Mouse (Mus musculus) C2C12 (cell line): ENCODE measurements around the gene Nrap. TPM values are rescaled to one million over a fixed set of nuclear protein-coding genes. Genes with fewer than 3 reads are reported as not detected.

Experiments
- H3K27me3 ChIP-seq: one replicate; pipeline ENCODE4 v1.6.1; 2011; ENCODE audit not compliant: control insufficient read depth, insufficient read depth, insufficient read length
- H3K36me3 ChIP-seq: one replicate; pipeline ENCODE4 v1.6.1; 2011; ENCODE audit not compliant: control insufficient read depth, insufficient read depth
- H3K4me3 ChIP-seq: one replicate; pipeline ENCODE4 v1.5.1; 2011; ENCODE audit warnings: mild to moderate bottlenecking, control low read depth; ENCODE audit not compliant: poor library complexity, insufficient read depth, severe bottlenecking
- H3K79me2 ChIP-seq: one replicate; pipeline ENCODE4 v1.6.1; 2011; ENCODE audit not compliant: control insufficient read depth, insufficient read depth
- H3K79me3 ChIP-seq: one replicate; pipeline ENCODE4 v1.6.1; 2011; ENCODE audit warnings: low read depth, control low read depth
- H3ac ChIP-seq: one replicate; pipeline ENCODE3; 2011; ENCODE audit warnings: low read depth; ENCODE audit not compliant: control insufficient read depth, insufficient read length
- CEBPB ChIP-seq: IDR thresholded peaks from one replicate; pipeline ENCODE4 v1.6.1; 2011; ENCODE audit warnings: low read depth, mild to moderate bottlenecking, control low read depth, moderate library complexity
- CTCF ChIP-seq: IDR thresholded peaks from one replicate; pipeline ENCODE4 v1.5.1; 2011; ENCODE audit not compliant: control insufficient read depth, insufficient read depth, insufficient read length
- FOSL1 ChIP-seq: IDR thresholded peaks from one replicate; pipeline ENCODE4 v1.8.0; 2011; ENCODE audit warnings: mild to moderate bottlenecking, low read length; ENCODE audit not compliant: poor library complexity, insufficient read depth, severe bottlenecking
- MAX ChIP-seq: IDR thresholded peaks from one replicate; pipeline ENCODE4 v1.6.1; 2011; ENCODE audit warnings: mild to moderate bottlenecking, control low read depth
- MYOD1 ChIP-seq: IDR thresholded peaks from one replicate; pipeline ENCODE4 v1.6.1; 2011; ENCODE audit warnings: low read depth; ENCODE audit not compliant: control insufficient read depth, insufficient read length
- MYOG ChIP-seq: IDR thresholded peaks from one replicate; pipeline ENCODE4 v1.6.1; 2011; ENCODE audit not compliant: control insufficient read depth, insufficient read length; ENCODE audit errors: extremely low read depth
- USF1 ChIP-seq: IDR thresholded peaks from one replicate; pipeline ENCODE4 v1.6.1; 2011; ENCODE audit warnings: low read depth, mild to moderate bottlenecking, control low read depth, moderate library complexity
- polyA plus RNA-seq: library from polyadenylated mRNA; unstranded; fragments of >200 nt; fragmentation: generic; extraction: Trizol; gene quantifications from one replicate; pipeline ENCODE4 v1.2.1, GENCODE M21; 2012; ENCODE audit warnings: missing spikeins

The Nrap gene
- polyA plus RNA-seq, 1 experiment: 0.88 TPM

DNA sequence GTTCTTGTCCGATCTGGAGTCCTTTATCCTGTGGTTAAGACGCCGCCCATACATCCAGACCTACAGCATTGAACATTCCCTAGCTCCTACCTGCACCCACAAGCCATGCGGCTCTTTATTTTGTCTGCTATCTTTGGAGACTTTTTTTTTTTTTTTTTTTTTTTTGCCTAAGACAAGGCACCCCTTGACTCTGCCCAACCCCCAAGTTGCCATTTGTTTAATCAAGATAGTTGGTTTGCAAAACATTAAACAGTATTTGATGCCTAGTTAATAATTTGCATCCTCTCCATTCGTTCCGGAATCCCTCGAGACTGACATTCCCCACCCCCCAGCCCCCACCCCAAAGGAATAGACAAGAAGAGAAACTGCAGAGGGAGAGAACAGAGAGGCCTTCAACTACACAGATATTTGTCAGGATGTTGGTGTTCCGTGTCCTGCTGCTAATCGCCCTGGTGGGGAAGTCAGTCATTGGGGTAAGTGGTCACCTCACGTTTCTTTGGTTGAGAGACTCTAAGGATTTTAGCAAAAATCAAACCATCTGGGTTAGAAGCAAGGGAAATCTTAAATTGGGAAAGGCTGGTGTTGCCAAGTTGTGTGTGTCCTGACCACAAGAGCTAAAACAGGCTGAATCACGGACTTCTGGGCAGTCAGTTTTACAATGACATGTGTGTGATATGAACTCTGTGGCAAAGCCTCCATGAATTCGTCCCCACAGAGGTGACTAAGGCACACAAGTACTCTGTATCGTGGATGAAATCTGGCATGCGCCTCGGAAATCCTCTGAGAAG lies 102.1 kb downstream of the Nrap start:
- Histone ChIP-seq H3K36me3 (no peaks in the 10 kb centered on the region), H3K27me3 (no peaks in the 10 kb centered on the region), H3K79me2 (no peaks in the 10 kb centered on the region), H3K4me3 (no peak overlapping the region), H3ac (no peak overlapping the region), H3K79me3 (no peaks in the 10 kb centered on the region)
- TF ChIP-seq FOSL1 (peak; percentile 14), USF1 (no peak)

GRCm38 (mm10) chr19:56286866-56287265 lies 103.0 kb downstream of the Nrap start, which contains the start of gene Habp2:
Gene Habp2, plus strand, starts transcription at chr19:56287137.
- no peak within 1 kb of the TSS for H3ac ChIP-seq
- H3K79me3 ChIP-seq: no peaks in the 10 kb centered on the region
- H3K4me3 ChIP-seq: no peak within 1 kb of the TSS
- TF ChIP-seq USF1: peak; percentile 46
- no peak for TF ChIP-seq CTCF
- no peaks in the 10 kb centered on the region for H3K79me2 ChIP-seq
- no peaks in the 10 kb centered on the region for H3K36me3 ChIP-seq
- H3K27me3 ChIP-seq: no peaks in the 10 kb centered on the region

- no peaks in the 10 kb centered on the region for H3K36me3 ChIP-seq
- H3K79me2 ChIP-seq: no peaks in the 10 kb centered on the region
- H3K27me3 ChIP-seq: peaks cover 1% of the 10 kb centered on the region
- no peak for TF ChIP-seq CEBPB
- TF ChIP-seq CTCF: no peak
- no peak for TF ChIP-seq FOSL1
- no peak for TF ChIP-seq MYOG
- no peak for TF ChIP-seq MYOD1
- TF ChIP-seq MAX: no peak
- TF ChIP-seq USF1: no peak
- H3K4me3 ChIP-seq: no peak overlapping the region
- no peaks in the 10 kb centered on the region for H3K79me3 ChIP-seq
- no peak overlapping the region for H3ac ChIP-seq
Observed at GRCm38 (mm10) chr19:56285222-56285621, 104.6 kb downstream of the Nrap start.

GRCm38 (mm10) chr19:56278366-56278765 lies 111.5 kb downstream of the Nrap start:
- Histone ChIP-seq H3K4me3 (no peak overlapping the region), H3ac (no peak overlapping the region), H3K79me2 (no peaks in the 10 kb centered on the region), H3K36me3 (no peaks in the 10 kb centered on the region), H3K27me3 (peaks cover 31% of the 10 kb centered on the region), H3K79me3 (no peaks in the 10 kb centered on the region)
- TF ChIP-seq MYOG: no peak
- TF ChIP-seq FOSL1: no peak
- no peak for TF ChIP-seq MYOD1
- no peak for TF ChIP-seq USF1
- TF ChIP-seq MAX: no peak
- no peak for TF ChIP-seq CEBPB
- no peak for TF ChIP-seq CTCF

- Histone ChIP-seq H3K36me3 (no peaks in the 10 kb centered on the region), H3K79me3 (no peaks in the 10 kb centered on the region), H3K27me3 (peaks cover 31% of the 10 kb centered on the region), H3K79me2 (no peaks in the 10 kb centered on the region), H3ac (no peak overlapping the region), H3K4me3 (no peak overlapping the region)
- no peak for TF ChIP-seq MAX
- no peak for TF ChIP-seq MYOD1
- TF ChIP-seq MYOG: no peak
- TF ChIP-seq CTCF: no peak
Observed at GRCm38 (mm10) chr19:56277951-56278350, 111.9 kb downstream of the Nrap start.

DNA sequence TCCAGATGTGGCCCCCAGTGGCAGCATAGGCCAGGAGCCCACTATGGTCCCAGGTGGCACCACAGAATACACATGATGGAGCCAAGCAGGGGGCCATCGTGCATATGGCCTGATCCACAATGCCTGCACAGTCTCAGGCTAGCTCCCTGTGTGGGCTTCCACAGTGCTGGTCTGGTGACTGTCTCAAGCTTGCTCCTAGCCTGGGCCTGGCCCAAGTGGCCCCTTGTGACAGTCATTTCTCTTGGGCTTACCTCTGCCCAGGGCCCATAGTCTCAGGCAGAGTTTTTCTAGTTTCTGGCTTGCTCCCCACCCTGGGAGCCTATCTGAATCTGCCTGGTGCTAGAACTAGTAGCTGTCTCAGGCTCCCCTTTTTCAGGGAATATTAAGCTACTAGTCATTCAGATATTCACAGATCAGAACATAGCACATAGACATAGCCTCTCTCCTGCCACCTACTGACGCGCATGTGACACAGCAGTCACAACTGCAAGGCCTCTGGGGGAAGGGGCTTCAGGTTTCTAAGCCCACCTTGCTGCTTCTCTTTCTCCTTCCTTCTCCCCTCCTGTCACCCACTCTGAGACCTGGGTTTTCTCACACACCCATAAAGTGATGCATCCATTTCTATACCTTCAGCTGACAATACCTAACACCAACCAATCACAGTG lies 112.6 kb downstream of the Nrap start:
- Histone ChIP-seq H3K79me2 (no peaks in the 10 kb centered on the region), H3K27me3 (peaks cover 31% of the 10 kb centered on the region), H3K4me3 (no peak overlapping the region), H3K79me3 (no peaks in the 10 kb centered on the region), H3K36me3 (no peaks in the 10 kb centered on the region), H3ac (no peak overlapping the region)
- no peak for TF ChIP-seq MAX
- TF ChIP-seq CEBPB: no peak
- TF ChIP-seq USF1: no peak
- TF ChIP-seq MYOG: no peak
- no peak for TF ChIP-seq MYOD1
- no peak for TF ChIP-seq FOSL1
- TF ChIP-seq CTCF: no peak
